In the genomic region with DNA sequence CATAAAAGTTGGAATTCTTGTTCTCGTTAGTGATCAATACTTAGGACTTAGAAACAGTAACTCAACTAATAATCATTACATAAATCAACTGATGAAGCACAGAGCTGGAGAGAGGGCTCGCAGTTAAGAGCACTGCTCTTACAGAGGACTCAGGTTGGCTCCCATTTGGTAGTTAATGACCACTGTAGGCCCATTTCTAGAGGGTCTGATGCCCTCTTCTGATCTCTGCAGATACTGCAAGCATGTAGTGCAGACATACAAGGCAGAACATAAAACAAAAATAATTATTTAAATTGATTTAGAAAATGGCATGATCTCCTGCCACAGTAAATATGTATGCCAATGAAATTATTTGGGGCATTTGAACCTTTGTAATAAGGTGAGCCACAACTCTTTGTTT, we compare ENCODE assay signal across 18 mouse cellular contexts. TPM values are rescaled to one million over a fixed set of nuclear protein-coding genes. Genes with fewer than 3 reads are reported as not detected.
DNase-seq lines count a peak whose midpoint lies in the region; ATAC-seq and TF ChIP-seq lines count a peak whose summit lies in the region.
"Had no signal": no experiment of that assay in that cellular context is flagged by ENCODE, and none has a peak within 500 bp of the region (broad histone marks: within the 10 kb centered on the region; RNA-seq: fewer than 3 reads in every experiment).

No protein-coding gene starts in this region.

- H3K79me2 ChIP-seq in CH12.LX (replicated peaks; ENCODE audit: control insufficient read depth, extremely low read depth, insufficient read depth, poor library complexity, severe bottlenecking), result peaks cover 3% of the 10 kb centered on the region; the same call in 1 of the 2 replicates

- TF ChIP-seq EP300 in CH12.LX (IDR thresholded peaks at IDR 0.05; ENCODE audit: low read length), result no peak

- H3K9ac ChIP-seq in kidney, postnatal 0 days (ENCODE audit: low read depth, low read length), result no peak overlapping the region
- no peak overlapping the region for H3K9ac ChIP-seq in CH12.LX (ENCODE audit: insufficient read depth, low read depth)
- H3K9ac ChIP-seq: forebrain, embryonic 15.5 days; hindbrain, embryonic 13.5 days; limb, embryonic 13.5 days; liver, embryonic 15.5 days; neural tube, embryonic 12.5 days had no signal

- peaks cover 6% of the 10 kb centered on the region; the same call in 1 of the 2 replicates for H3K4me1 ChIP-seq in kidney, postnatal 0 days (replicated peaks; ENCODE audit: insufficient read depth, low read length)
- H3K4me1 ChIP-seq in CH12.LX (ENCODE audit: control insufficient read depth in 1 of 2, insufficient read depth in 2 of 2), result peaks cover 0 to 13% of the 10 kb centered on the region in 2 experiments; a peak in 1 of 4 replicates
- H3K4me1 ChIP-seq: limb, embryonic 13.5 days had no signal

- dilution Hi-C loops in CH12.LX (cut with MboI; ENCODE audit: extremely low pct_ligation_motif_present, extremely low pct_unique_long_range_greater_than_20kb, low sequenced_read_pairs), result no loop called here

- H3K27me3 ChIP-seq in kidney, postnatal 0 days (ENCODE audit: insufficient read depth, low read length), result no peaks in the 10 kb centered on the region
- no peaks in the 10 kb centered on the region for H3K27me3 ChIP-seq in CH12.LX (replicated peaks)
- H3K27me3 ChIP-seq: forebrain, embryonic 15.5 days; hindbrain, embryonic 13.5 days; limb, embryonic 13.5 days; liver, embryonic 15.5 days; neural tube, embryonic 12.5 days had no signal

- H3K27ac ChIP-seq in kidney, postnatal 0 days, result no peak overlapping the region
- no peak overlapping the region for H3K27ac ChIP-seq in CH12.LX (ENCODE audit: insufficient read depth, low read depth)
- H3K27ac ChIP-seq: forebrain, embryonic 15.5 days; hindbrain, embryonic 13.5 days; limb, embryonic 13.5 days; liver, embryonic 15.5 days; neural tube, embryonic 12.5 days had no signal

- in situ Hi-C loops in CH12.LX (cut with MboI; ENCODE audit: low pct_ligation_motif_present, low pct_unique_long_range_greater_than_20kb, low sequenced_read_pairs), result loop anchor here (25.0 kb wide), 1 partner anchor 622 kb away; the partner anchor contains the start of gene Nuf2

- peaks cover 8% of the 10 kb centered on the region; the same call in 1 of the 2 replicates for H3K36me3 ChIP-seq in kidney, postnatal 0 days (ENCODE audit: insufficient read depth, low read length)
- peaks cover 28 to 74% of the 10 kb centered on the region in 2 experiments for H3K36me3 ChIP-seq in CH12.LX (replicated peaks in 1 of 2; ENCODE audit: control insufficient read depth in 1 of 2, insufficient read depth in 1 of 2, low read length in 1 of 2)

- no peak overlapping the region for H3K4me2 ChIP-seq in kidney, postnatal 0 days (ENCODE audit: low read length)
- H3K4me2 ChIP-seq in CH12.LX (ENCODE audit: insufficient read depth, low read depth, poor library complexity, severe bottlenecking), result no peak overlapping the region
- H3K4me2 ChIP-seq: forebrain, embryonic 15.5 days; hindbrain, embryonic 13.5 days; limb, embryonic 13.5 days; liver, embryonic 15.5 days; neural tube, embryonic 12.5 days had no signal

- no peak for ATAC-seq in kidney, postnatal 0 days (replicated peaks; ENCODE audit: low FRiP score, low read depth)
- ATAC-seq in granulocyte monocyte progenitor cell, adult 5-6 weeks (replicated peaks; ENCODE audit: poor library complexity, severe bottlenecking), result peak; percentile 37
- ATAC-seq: forebrain, embryonic 15.5 days; intestine, embryonic 16.5 days had no signal

- TF ChIP-seq RAD21 in CH12.LX (IDR thresholded peaks at IDR 0.05; ENCODE audit: low read depth, low read length), result peak; percentile 41

- WGBS in kidney, postnatal 0 days, result 86% methylated on average over 2 of the region's 2 CpGs

- peak; percentile 8; the same call in 1 of the 2 replicates for TF ChIP-seq CTCF in kidney, postnatal 0 days (IDR thresholded peaks at IDR 0.05; ENCODE audit: low read depth)
- TF ChIP-seq CTCF in CH12.LX (conservative IDR thresholded peaks at IDR 0.05 in 1 of 2, IDR thresholded peaks at IDR 0.05 in 1 of 2; ENCODE audit: low read depth in 2 of 2, low read length in 2 of 2), result peak in 1 of 2 experiments; percentile 52; a peak in 2 of 4 replicates

- H3K4me3 ChIP-seq in kidney, postnatal 0 days (replicated peaks; ENCODE audit: low read depth, low read length), result no peak overlapping the region
- no peak overlapping the region for H3K4me3 ChIP-seq in CH12.LX (replicated peaks in 1 of 3; ENCODE audit: low read depth in 2 of 3, low read length in 2 of 3, poor library complexity in 1 of 3)
- H3K4me3 ChIP-seq: erythroblast, embryonic 14.5 days; forebrain, embryonic 15.5 days; hindbrain, embryonic 13.5 days; limb, embryonic 13.5 days; liver, embryonic 15.5 days; neural tube, embryonic 12.5 days had no signal

- no peaks in the 10 kb centered on the region for H3K9me3 ChIP-seq in kidney, postnatal 0 days (replicated peaks; ENCODE audit: low read length)
- no peaks in the 10 kb centered on the region for H3K9me3 ChIP-seq in CH12.LX (replicated peaks; ENCODE audit: low read length)
- H3K9me3 ChIP-seq: forebrain, embryonic 15.5 days; hindbrain, embryonic 13.5 days; limb, embryonic 13.5 days; liver, embryonic 15.5 days; neural tube, embryonic 12.5 days had no signal

- TF ChIP-seq POLR2A in CH12.LX (IDR thresholded peaks at IDR 0.05; ENCODE audit: low read depth, low read length), result no peak

- DNase-seq in kidney, postnatal 0 days (ENCODE audit: low spot score), result no peak
- no peak for DNase-seq in kidney, adult 18-20 months
- peak; percentile 50 for DNase-seq in 3T3-L1 (ENCODE audit: low read depth, low spot score)
- no peak for DNase-seq in CH12.LX (ENCODE audit: extremely low read depth)
- DNase-seq in adrenal gland, adult (ENCODE audit: inconsistent age in 2 of 2, low spot score in 1 of 2), result no peak
- no peak for DNase-seq in heart, adult 8-10 months (ENCODE audit: low spot score)
- DNase-seq: cerebellum, postnatal 14 days; kidney, postnatal 14 days; right cerebral cortex, postnatal 25 days had no signal

TF ChIP-seq in CH12.LX, 34 proteins besides CTCF, POLR2A, EP300 and RAD21:
- TF ChIP-seq ZKSCAN1 (IDR thresholded peaks at IDR 0.05; ENCODE audit: borderline replicate concordance, low read depth, low read length) (no peak), KAT2A (IDR thresholded peaks at IDR 0.05; ENCODE audit: insufficient replicate concordance, low read length) (no peak), JUND (conservative IDR thresholded peaks at IDR 0.05; ENCODE audit: low read depth, low read length) (no peak), MYC (IDR thresholded peaks at IDR 0.05; ENCODE audit: low read depth, low read length) (no peak), ETS1 (conservative IDR thresholded peaks at IDR 0.05; ENCODE audit: low read depth, low read length) (no peak), GABPA (IDR thresholded peaks at IDR 0.05; ENCODE audit: insufficient replicate concordance, low read depth, low read length) (no peak), MAZ (IDR thresholded peaks at IDR 0.05; ENCODE audit: low read depth, low read length) (no peak), USF2 (conservative IDR thresholded peaks at IDR 0.05; ENCODE audit: low read depth, low read length) (no peak), ZMIZ1 (IDR thresholded peaks at IDR 0.05; ENCODE audit: low read depth, low read length) (no peak), USF1 (IDR thresholded peaks at IDR 0.05; ENCODE audit: low read depth, low read length) (no peak)

RNA-seq across cellular contexts. Expression of gene Uap1, which starts 15.1 kb away (rescaled TPM):
- 53.0 and 53.6 TPM in 2 replicates for polyA plus RNA-seq in kidney, postnatal 0 days (2015; fragmentation: Nextera tagmentation; extraction: Ambion mirVana)
- 32.2 and 32.7 TPM in 2 replicates for total RNA-seq in CH12.LX (2012; rRNA removed)
- 46.3 and 51.8 TPM in 2 replicates for total RNA-seq in CH12.LX (2014; rRNA removed)
- polyA plus RNA-seq in CH12.LX (2012; ENCODE audit: insufficient read length, low read depth), result 34.1 and 39.4 TPM in 2 replicates
- total RNA-seq in granulocyte monocyte progenitor cell, adult 5-6 weeks (2014; fragmentation: Nextera tagmentation), result 48.9 and 49.5 TPM in 2 replicates
- 74.7 and 144 TPM in 2 replicates for total RNA-seq in granulocyte monocyte progenitor cell, adult 5-6 weeks (2017)
- total RNA-seq in heart, adult 8-10 months (2022), result 10 to 100 TPM; 42.8 to 53.0 (median 45.1) TPM

RNA-seq across cellular contexts. Expression of gene Ddr2, which starts 49.1 kb away (rescaled TPM):
- 19.9 and 23.8 TPM in 2 replicates for polyA plus RNA-seq in kidney, postnatal 0 days (2015; fragmentation: Nextera tagmentation; extraction: Ambion mirVana)
- total RNA-seq in CH12.LX (2012; rRNA removed) (0.13 and 0.30 TPM in 2 replicates), CH12.LX (2014; rRNA removed) (0.17 and 0.19 TPM in 2 replicates)
- 0.33 and 0.37 TPM in 2 replicates for polyA plus RNA-seq in CH12.LX (2012; ENCODE audit: insufficient read length, low read depth)
- not detected in 2 replicates for total RNA-seq in granulocyte monocyte progenitor cell, adult 5-6 weeks (2014; fragmentation: Nextera tagmentation)
- 0.05 TPM in 1 of 2 replicates, not detected in the other for total RNA-seq in granulocyte monocyte progenitor cell, adult 5-6 weeks (2017)
- total RNA-seq in heart, adult 8-10 months (2022), result 10 to 100 TPM; 18.9 to 24.8 (median 23.2) TPM
- total RNA-seq: monocyte, adult 5-6 weeks had no signal
- polyA plus RNA-seq: erythroblast, embryonic 14.5 days had no signal

RNA-seq across cellular contexts. Expression of gene Uhmk1, which starts 55.5 kb away (rescaled TPM):
- 6.6 and 7.0 TPM in 2 replicates for polyA plus RNA-seq in kidney, postnatal 0 days (2015; fragmentation: Nextera tagmentation; extraction: Ambion mirVana)
- total RNA-seq in CH12.LX (2012; rRNA removed) (22.7 and 23.8 TPM in 2 replicates), CH12.LX (2014; rRNA removed) (30.7 and 32.5 TPM in 2 replicates)
- 21.5 and 25.0 TPM in 2 replicates for polyA plus RNA-seq in CH12.LX (2012; ENCODE audit: insufficient read length, low read depth)
- total RNA-seq in granulocyte monocyte progenitor cell, adult 5-6 weeks (2014; fragmentation: Nextera tagmentation), result 30.4 and 35.6 TPM in 2 replicates
- total RNA-seq in granulocyte monocyte progenitor cell, adult 5-6 weeks (2017), result 45.6 and 45.8 TPM in 2 replicates
- 10 to 100 TPM; 17.7 to 27.8 (median 21.7) TPM for total RNA-seq in heart, adult 8-10 months (2022)

Comparison
In these comparisons a context has a peak if more than half of its experiments do, and no peak if none do; other contexts are left out.
1. RNA of gene Ddr2, which starts 49.1 kb away (total RNA-seq): 18.9 to 24.8 TPM in heart, adult 8-10 months; 0.13 to 0.30 TPM in CH12.LX and 0.05 TPM in granulocyte monocyte progenitor cell, adult 5-6 weeks; every median in the first group is over 10 times any median in the second.